Mouse (Mus musculus) spleen, adult 2 months (tissue): Measurements from ENCODE around the gene Hpd.

Experiments used
- CTCF ChIP-seq: fragments of 200-500 bp; IDR thresholded peaks from 2 replicates; pipeline ENCODE4 v1.5.1; 2011; ENCODE audit warnings: mild to moderate bottlenecking, inconsistent platforms; ENCODE audit not compliant: insufficient read depth, insufficient read length, insufficient replicate concordance; ENCODE audit errors: extremely low read depth
- POLR2A ChIP-seq: fragments of 200-500 bp; IDR thresholded peaks from 2 replicates; pipeline ENCODE4 v1.6.1; 2011; ENCODE audit warnings: low read depth, low read length, inconsistent platforms

GRCm38 (mm10) chr5:123187306-123187705 is 4.8 kb upstream of the Hpd start:
- no peak for TF ChIP-seq CTCF
- no peak for TF ChIP-seq POLR2A
